Mouse (Mus musculus) frontal cortex, postnatal 36 days (tissue): Measurements from ENCODE around the gene Gm20388.
"Not testable (repeated sequence)": the region's sequence is repeated elsewhere in the genome, so short reads cannot be mapped to it uniquely, and the experiment has no call there.

Source experiments
- DNase-seq, 2 experiments: peaks; one replicate each; pipeline ENCODE4 v3.0.0; 2022; ENCODE audit warnings: low spot score in 2 of 2

Gm20388 gene

GRCm38 (mm10) chr8:121290547-121290946 is 1379.9 kb downstream of the Gm20388 start:
- no peak for DNase-seq

- DNase-seq: no peak
Measured at GRCm38 (mm10) chr8:121293418-121293817, 1382.8 kb downstream of the Gm20388 start.

GRCm38 (mm10) chr8:121294234-121295108 is 1383.8 kb downstream of the Gm20388 start:
- no peak for DNase-seq

GRCm38 (mm10) chr8:121296082-121296481 is 1385.4 kb downstream of the Gm20388 start:
- no peak for DNase-seq

- peak in 1 of 2 experiments; percentile 20 for DNase-seq
Measured at GRCm38 (mm10) chr8:121296597-121296996, 1386.0 kb downstream of the Gm20388 start.

GRCm38 (mm10) chr8:121297299-121297698 is 1386.7 kb downstream of the Gm20388 start:
- DNase-seq: peak in 1 of 2 experiments; percentile 38

GRCm38 (mm10) chr8:121300066-121300465 is 1389.4 kb downstream of the Gm20388 start:
- no peak for DNase-seq

- no peak for DNase-seq
Measured at GRCm38 (mm10) chr8:121300501-121301411, 1390.1 kb downstream of the Gm20388 start.

- no peak for DNase-seq
Measured at GRCm38 (mm10) chr8:121301431-121301830, 1390.8 kb downstream of the Gm20388 start.

- no peak for DNase-seq
Measured at GRCm38 (mm10) chr8:121301978-121302649, 1391.5 kb downstream of the Gm20388 start.

- DNase-seq: peak in 1 of 2 experiments; percentile 48
Measured at GRCm38 (mm10) chr8:121307723-121308122, 1397.1 kb downstream of the Gm20388 start.

- no peak for DNase-seq
Measured at GRCm38 (mm10) chr8:121310976-121311819, 1400.6 kb downstream of the Gm20388 start.

GRCm38 (mm10) chr8:121313458-121313857 is 1402.8 kb downstream of the Gm20388 start:
- no peak for DNase-seq

- no peak for DNase-seq
Measured at GRCm38 (mm10) chr8:121314036-121314435, 1403.4 kb downstream of the Gm20388 start.

GRCm38 (mm10) chr8:121315569-121315968 is 1404.9 kb downstream of the Gm20388 start:
- no peak for DNase-seq

GRCm38 (mm10) chr8:121316009-121316408 is 1405.4 kb downstream of the Gm20388 start:
- DNase-seq: no peak

- not testable (repeated sequence) for DNase-seq
Measured at GRCm38 (mm10) chr8:121318756-121319155, 1408.1 kb downstream of the Gm20388 start.

- no peak for DNase-seq
Measured at GRCm38 (mm10) chr8:121319491-121319890, 1408.8 kb downstream of the Gm20388 start.

- DNase-seq: peak in 1 of 2 experiments; percentile 3
Measured at GRCm38 (mm10) chr8:121326164-121326910, 1415.7 kb downstream of the Gm20388 start.

GRCm38 (mm10) chr8:121332436-121332835 is 1421.8 kb downstream of the Gm20388 start:
- DNase-seq: no peak
